Mouse (Mus musculus): ENCODE measurements around the gene Mettl6. TPM values are rescaled to one million over a fixed set of nuclear protein-coding genes. Genes with fewer than 3 reads are reported as not detected.

The Mettl6 gene
- polyA plus RNA-seq (2012; rRNA removed): 5.4 and 10.2 TPM in 2 replicates

DNA sequence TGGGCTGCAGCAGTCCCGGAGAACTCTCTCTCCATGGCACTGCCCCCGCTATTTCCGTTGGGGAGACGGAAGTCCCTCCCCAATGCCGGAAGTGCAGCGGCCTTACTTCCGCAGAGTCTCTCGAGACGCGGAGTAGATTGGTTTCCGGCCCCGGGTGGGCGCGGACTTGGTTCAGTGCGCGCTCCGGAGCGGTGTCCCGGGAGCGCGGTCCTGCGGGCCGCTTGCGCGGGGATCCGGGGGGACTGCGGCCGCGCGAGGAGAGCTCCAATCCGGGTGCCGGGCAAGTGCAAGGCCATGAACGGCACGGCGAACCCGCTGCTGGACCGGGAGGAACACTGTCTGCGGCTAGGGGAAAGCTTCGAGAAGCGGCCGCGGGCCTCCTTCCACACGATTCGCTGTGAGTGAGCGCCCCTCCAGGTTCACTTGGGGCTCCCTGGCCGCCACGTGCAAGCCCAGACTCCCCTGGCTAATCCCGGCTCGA lies at the start of gene Mettl6:
Mettl6 (minus strand) TSS at position 66 of the 481 bp plus-strand sequence.
- TF ChIP-seq POLR2A (IDR thresholded peaks at IDR 0.05; ENCODE audit: borderline replicate concordance, extremely low read depth, low read depth, low read length): peak; percentile 85
- TF ChIP-seq CTCF (IDR thresholded peaks at IDR 0.05; ENCODE audit: insufficient read depth, low read length): no peak
- H3K4me1 ChIP-seq (ENCODE audit: control insufficient read depth, insufficient read depth, low read length): peaks cover 6% of the 10 kb centered on the region; the same call in 1 of the 2 replicates
- under 1% methylated on average over 49 of the region's 49 CpGs for WGBS

DNA sequence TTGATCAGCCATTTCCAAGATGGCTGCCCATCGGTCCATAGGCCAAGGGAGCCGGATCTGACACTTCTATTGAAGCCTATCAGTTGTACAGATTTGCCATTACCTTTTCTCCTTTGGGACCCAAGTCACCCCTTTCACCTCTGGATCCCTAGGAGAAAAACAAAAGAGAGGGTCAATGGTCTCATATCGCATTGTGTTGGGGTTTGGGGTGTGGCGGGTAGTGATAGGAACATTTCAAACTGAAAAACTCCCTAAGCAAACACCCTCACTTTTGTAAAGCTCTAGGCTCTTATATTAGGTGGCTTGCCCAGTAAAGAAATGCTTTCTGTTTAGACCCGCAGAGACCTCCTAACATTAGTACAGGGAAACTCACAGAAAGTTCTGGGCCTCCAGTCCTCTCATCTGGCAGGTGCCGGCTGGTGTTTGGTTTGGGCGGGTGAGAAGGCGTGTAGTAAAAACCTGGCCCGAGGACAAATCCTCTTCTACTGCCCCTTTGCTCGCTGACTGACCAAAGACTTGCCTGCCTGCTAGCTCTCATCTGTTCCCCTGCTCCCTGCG lies 49.1 kb upstream of the Mettl6 start:
- WGBS: 71% methylated on average over 11 of the region's 11 CpGs
- Histone ChIP-seq H3K4me3 (replicated peaks; ENCODE audit: extremely low read depth, low read depth, low read length) (no peak overlapping the region), H3K4me1 (ENCODE audit: control insufficient read depth, insufficient read depth, low read length) (no peaks in the 10 kb centered on the region)
- no peak for DNase-seq
- TF ChIP-seq POLR2A (IDR thresholded peaks at IDR 0.05; ENCODE audit: borderline replicate concordance, extremely low read depth, low read depth, low read length) (no peak), CTCF (IDR thresholded peaks at IDR 0.05; ENCODE audit: insufficient read depth, low read length) (no peak)

More for the DNA sequence above, at the start of gene Mettl6:
- H3K4me3 ChIP-seq (replicated peaks; ENCODE audit: extremely low read depth, low read depth, low read length): peak within 1 kb of the TSS; percentile 93
- DNase-seq: peak; percentile 89

DNA sequence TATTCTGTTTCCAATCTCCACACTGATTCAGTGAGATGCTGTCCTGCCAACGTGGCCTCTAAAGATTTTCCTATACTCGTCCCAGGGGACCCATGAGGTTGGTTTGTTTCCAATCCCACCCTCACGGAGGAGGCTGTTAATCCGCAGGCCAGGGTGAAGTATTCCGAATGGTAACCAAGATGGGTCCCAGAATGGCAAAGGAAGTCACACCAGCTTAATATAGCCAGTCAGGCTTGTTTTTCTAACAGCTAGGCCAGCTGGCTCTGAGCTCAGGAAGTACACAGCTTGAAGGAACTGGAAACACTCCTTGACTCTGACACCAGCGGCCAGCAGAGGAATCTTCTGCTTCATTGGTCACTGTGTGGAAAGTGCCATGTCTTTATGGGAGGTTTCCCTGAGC lies 42.5 kb upstream of the Mettl6 start:
- Histone ChIP-seq H3K4me1 (ENCODE audit: control insufficient read depth, insufficient read depth, low read length) (no peaks in the 10 kb centered on the region), H3K4me3 (replicated peaks; ENCODE audit: extremely low read depth, low read depth, low read length) (no peak overlapping the region)
- TF ChIP-seq POLR2A (IDR thresholded peaks at IDR 0.05; ENCODE audit: borderline replicate concordance, extremely low read depth, low read depth, low read length) (no peak), CTCF (IDR thresholded peaks at IDR 0.05; ENCODE audit: insufficient read depth, low read length) (no peak)
- DNase-seq: no peak
- WGBS: 35% methylated on average over 6 of the region's 6 CpGs

DNA sequence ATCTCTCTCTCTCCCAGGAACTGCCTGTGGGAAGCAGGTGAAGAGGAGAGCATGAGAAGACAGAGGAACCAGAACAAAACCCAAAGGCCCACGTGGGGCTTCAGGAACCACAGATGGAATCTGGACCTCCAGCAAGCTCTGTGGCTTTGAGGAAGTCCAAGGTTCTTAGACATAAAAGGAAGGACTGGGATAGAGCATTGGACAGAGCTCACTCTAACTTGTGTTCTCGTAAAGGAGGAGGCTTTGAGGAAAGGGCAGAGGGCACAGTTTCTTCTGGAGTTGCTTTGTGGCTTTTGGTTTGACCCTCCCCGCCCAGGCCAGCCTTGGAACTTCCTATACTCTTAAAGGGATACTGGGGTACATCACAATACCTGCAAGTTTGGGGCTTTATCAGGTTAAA lies 37.8 kb upstream of the Mettl6 start:
- H3K4me1 ChIP-seq (ENCODE audit: control insufficient read depth, insufficient read depth, low read length): no peaks in the 10 kb centered on the region
- TF ChIP-seq CTCF (IDR thresholded peaks at IDR 0.05; ENCODE audit: insufficient read depth, low read length): no peak
- TF ChIP-seq POLR2A (IDR thresholded peaks at IDR 0.05; ENCODE audit: borderline replicate concordance, extremely low read depth, low read depth, low read length): no peak
- no peak overlapping the region for H3K4me3 ChIP-seq (replicated peaks; ENCODE audit: extremely low read depth, low read depth, low read length)
- DNase-seq: no peak
- WGBS: 62% methylated on average over 3 of the region's 3 CpGs

DNA sequence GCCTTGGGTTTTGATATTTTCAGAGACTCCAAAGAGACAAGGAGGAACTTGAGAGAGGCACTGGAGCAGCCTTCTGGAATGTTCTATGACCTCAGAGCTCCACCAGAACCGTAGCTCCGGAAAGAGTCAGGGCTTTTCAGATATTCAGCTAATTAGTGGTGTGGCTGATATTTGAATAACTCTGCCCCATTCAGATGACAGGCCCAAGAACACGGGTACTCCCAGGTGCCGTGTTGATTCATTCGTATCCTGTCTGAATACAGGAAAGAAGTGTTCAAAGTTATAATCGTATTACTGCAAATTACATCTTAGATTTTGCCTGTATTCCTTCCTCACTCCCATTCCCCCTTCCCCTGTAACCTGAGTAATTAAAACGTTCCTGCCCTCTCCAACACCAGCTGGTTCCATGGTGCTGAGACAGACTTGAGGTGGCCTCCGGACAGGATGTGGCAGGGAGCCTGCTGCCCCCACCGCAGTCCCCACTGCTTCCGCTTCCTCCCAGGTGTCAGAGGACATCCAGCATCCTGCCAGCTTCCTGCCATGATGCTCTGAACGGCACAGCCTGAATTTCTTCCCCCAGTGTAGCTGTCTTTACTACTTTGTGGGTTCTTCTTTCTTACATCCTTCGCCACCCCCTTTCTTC lies 36.8 kb upstream of the Mettl6 start:
- DNase-seq: no peak
- WGBS: 31% methylated on average over 12 of the region's 12 CpGs
- Histone ChIP-seq H3K4me1 (ENCODE audit: control insufficient read depth, insufficient read depth, low read length) (no peaks in the 10 kb centered on the region), H3K4me3 (replicated peaks; ENCODE audit: extremely low read depth, low read depth, low read length) (no peak overlapping the region)
- TF ChIP-seq CTCF (IDR thresholded peaks at IDR 0.05; ENCODE audit: insufficient read depth, low read length) (no peak), POLR2A (IDR thresholded peaks at IDR 0.05; ENCODE audit: borderline replicate concordance, extremely low read depth, low read depth, low read length) (no peak)

DNA sequence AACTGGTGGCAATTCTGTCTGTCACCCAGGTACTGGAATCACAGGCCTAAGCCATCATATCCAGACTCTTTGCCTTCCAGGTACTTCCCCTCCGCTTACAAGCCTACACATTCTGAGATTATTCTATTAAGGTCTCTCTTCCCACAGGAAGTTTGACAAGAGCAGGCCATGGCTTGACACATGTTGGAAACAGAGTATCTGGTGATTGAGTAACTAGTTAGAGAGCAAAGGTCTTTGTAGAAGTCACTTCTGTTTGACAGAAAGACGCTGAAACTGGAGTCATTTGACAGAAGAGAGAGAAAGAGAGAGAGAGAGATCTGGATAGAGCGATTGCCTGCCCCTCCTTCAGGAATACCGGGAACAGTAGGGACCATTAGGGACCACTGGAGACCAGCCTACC lies 36.0 kb upstream of the Mettl6 start:
- 64% methylated on average over 4 of the region's 4 CpGs for WGBS
- Histone ChIP-seq H3K4me3 (replicated peaks; ENCODE audit: extremely low read depth, low read depth, low read length) (no peak overlapping the region), H3K4me1 (ENCODE audit: control insufficient read depth, insufficient read depth, low read length) (no peaks in the 10 kb centered on the region)
- TF ChIP-seq CTCF (IDR thresholded peaks at IDR 0.05; ENCODE audit: insufficient read depth, low read length) (no peak), POLR2A (IDR thresholded peaks at IDR 0.05; ENCODE audit: borderline replicate concordance, extremely low read depth, low read depth, low read length) (no peak)
- no peak for DNase-seq

DNA sequence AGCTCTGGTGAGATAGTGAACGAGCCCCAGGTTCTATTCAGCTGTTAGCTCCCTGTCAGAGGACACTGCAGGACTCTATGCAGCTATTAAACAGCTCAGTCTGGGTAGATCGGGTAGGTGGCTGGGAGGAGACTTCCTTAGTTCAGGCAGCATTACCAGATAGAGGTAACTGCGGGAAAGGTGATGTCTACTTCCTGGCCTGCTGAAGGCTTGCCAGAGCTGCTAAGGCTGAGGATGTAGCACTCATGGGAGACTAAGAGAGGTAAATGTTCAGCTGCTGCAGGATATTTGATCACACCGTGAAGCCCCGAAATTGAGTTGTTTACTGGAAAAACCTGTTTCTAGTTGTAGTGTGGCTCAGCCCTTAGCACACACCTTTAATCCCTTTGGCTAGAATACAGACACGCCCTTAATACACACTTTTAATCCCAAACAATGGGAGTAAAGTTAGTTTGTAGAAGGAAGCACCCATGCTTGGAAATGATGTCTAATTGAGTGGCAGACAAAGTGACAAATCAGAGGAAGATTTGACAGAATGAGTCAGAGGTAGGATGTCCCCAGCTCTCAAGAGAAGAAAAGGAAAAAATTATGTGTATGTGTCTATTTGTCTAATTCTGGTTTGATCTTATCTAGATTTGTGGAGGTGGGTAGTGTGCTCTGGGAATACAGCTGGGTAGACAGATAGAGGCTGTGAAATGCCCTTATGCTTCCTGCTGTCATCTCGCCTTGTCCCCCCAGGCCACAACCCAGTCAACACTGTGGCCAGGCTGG lies 30.4 kb upstream of the Mettl6 start:
- TF ChIP-seq POLR2A (IDR thresholded peaks at IDR 0.05; ENCODE audit: borderline replicate concordance, extremely low read depth, low read depth, low read length) (no peak), CTCF (IDR thresholded peaks at IDR 0.05; ENCODE audit: insufficient read depth, low read length) (no peak)
- Histone ChIP-seq H3K4me1 (ENCODE audit: control insufficient read depth, insufficient read depth, low read length) (no peaks in the 10 kb centered on the region), H3K4me3 (replicated peaks; ENCODE audit: extremely low read depth, low read depth, low read length) (no peak overlapping the region)
- no peak for DNase-seq
- WGBS: 70% methylated on average over 7 of the region's 7 CpGs

DNA sequence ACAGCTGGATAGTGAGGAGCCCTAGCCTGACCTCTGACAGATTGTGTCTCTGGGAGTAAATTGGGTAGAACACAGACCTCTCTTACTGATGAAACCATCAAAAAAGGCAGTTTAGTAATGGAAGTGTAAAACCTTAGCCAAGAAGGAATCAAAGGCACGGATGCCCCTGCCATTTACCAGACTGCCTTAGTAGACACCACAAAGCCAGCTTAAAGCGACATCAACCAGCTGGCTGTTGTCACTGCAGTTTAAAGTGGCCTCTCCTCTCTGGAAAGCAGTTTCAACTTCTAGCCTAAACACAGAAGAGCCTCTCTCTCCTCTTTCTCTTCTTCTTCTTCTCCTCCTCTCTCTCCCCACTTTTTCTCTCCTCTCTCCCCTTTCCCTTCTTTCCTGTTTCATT lies 26.5 kb upstream of the Mettl6 start:
- no peak for DNase-seq
- Histone ChIP-seq H3K4me1 (ENCODE audit: control insufficient read depth, insufficient read depth, low read length) (no peaks in the 10 kb centered on the region), H3K4me3 (replicated peaks; ENCODE audit: extremely low read depth, low read depth, low read length) (no peak overlapping the region)
- 60% methylated on average over 2 of the region's 2 CpGs for WGBS
- TF ChIP-seq CTCF (IDR thresholded peaks at IDR 0.05; ENCODE audit: insufficient read depth, low read length): no peak
- no peak for TF ChIP-seq POLR2A (IDR thresholded peaks at IDR 0.05; ENCODE audit: borderline replicate concordance, extremely low read depth, low read depth, low read length)

DNA sequence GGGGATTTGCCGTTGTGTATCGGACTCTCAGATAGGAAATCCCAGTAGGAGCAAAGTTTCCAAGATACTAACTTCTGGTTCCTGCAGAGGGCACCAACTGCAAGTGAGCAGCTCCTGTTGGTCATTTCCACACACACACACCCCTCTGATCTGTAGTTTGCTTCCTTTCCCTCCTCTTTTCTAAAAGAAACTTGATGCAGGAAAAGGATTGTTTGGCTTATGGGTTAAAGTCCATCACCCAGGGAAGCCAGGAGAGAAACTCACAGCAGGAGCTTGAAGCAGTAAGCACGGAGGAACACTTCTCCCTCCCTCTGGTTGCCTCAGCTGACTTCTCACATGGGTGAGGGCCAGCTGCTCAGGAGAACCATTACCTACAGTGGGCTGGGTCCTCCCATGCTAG lies 24.3 kb upstream of the Mettl6 start:
- DNase-seq: no peak
- TF ChIP-seq CTCF (IDR thresholded peaks at IDR 0.05; ENCODE audit: insufficient read depth, low read length) (peak; percentile 38; the same call in 1 of the 2 replicates), POLR2A (IDR thresholded peaks at IDR 0.05; ENCODE audit: borderline replicate concordance, extremely low read depth, low read depth, low read length) (no peak)
- no peak overlapping the region for H3K4me3 ChIP-seq (replicated peaks; ENCODE audit: extremely low read depth, low read depth, low read length)
- 9% methylated on average over 3 of the region's 3 CpGs for WGBS
- H3K4me1 ChIP-seq (ENCODE audit: control insufficient read depth, insufficient read depth, low read length): no peaks in the 10 kb centered on the region
